ENCODE assay signal across 15 mouse cellular contexts in the genomic region with DNA sequence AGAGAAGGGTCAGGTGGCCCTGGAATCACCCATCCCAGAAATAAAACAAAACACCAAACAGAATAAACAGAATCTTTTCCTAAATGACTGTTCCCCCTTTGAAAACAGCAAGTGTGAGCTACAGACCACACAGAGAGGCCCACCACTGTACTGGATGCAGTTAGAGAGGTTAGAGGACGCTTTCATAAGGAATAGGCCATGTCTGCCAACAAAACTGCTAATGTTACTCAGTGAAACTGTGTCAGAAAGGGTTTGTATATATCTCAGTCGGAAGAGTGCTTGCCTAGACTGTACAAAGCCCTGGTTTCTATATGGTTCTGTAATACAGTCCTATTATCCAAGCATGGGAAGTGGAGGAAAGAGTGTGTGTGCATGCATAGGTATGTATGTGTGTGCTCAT.
"Had no signal": no experiment of that assay in that cellular context is flagged by ENCODE, and none has a peak within 500 bp of the region (broad histone marks: within the 10 kb centered on the region; RNA-seq: fewer than 3 reads in every experiment).

No protein-coding gene starts in this region.

- DNase-seq: kidney, adult 11 months; kidney, adult 8-10 months; kidney, postnatal 14 days; layer of hippocampus, adult 9-11 months; liver; midbrain, embryonic 14.5 days; thymus, postnatal 25 days had no signal

- ATAC-seq: hindbrain, embryonic 16.5 days; intestine, embryonic 15.5 days; liver, embryonic 12.5 days had no signal

- H3K36me3 ChIP-seq: intestine, embryonic 15.5 days; limb, embryonic 10.5 days; limb, embryonic 13.5 days; liver, embryonic 12.5 days; liver, embryonic 15.5 days had no signal

- H3K4me3 ChIP-seq: intestine, embryonic 15.5 days; layer of hippocampus, adult 2 months; limb, embryonic 10.5 days; limb, embryonic 13.5 days; liver, embryonic 12.5 days; liver, embryonic 15.5 days had no signal

- H3K27me3 ChIP-seq: intestine, embryonic 15.5 days; limb, embryonic 13.5 days; liver, embryonic 12.5 days; liver, embryonic 15.5 days had no signal

- H3K9me3 ChIP-seq: intestine, embryonic 15.5 days; limb, embryonic 10.5 days; limb, embryonic 13.5 days; liver, embryonic 12.5 days; liver, embryonic 15.5 days had no signal

- H3K4me1 ChIP-seq: liver, embryonic 12.5 days; liver, embryonic 15.5 days had no signal

- H3K27ac ChIP-seq: intestine, embryonic 15.5 days; layer of hippocampus, adult 2 months; limb, embryonic 10.5 days; limb, embryonic 13.5 days; liver, embryonic 12.5 days; liver, embryonic 15.5 days had no signal

- H3K4me2 ChIP-seq: intestine, embryonic 15.5 days; limb, embryonic 13.5 days; liver, embryonic 12.5 days; liver, embryonic 15.5 days; midbrain, embryonic 11.5 days had no signal

- H3K9ac ChIP-seq: intestine, embryonic 15.5 days; limb, embryonic 13.5 days; liver, embryonic 12.5 days; liver, embryonic 15.5 days had no signal
